In genomic region chr10:39291747-39292198, GRCm38 (mm10) we compare ENCODE assay signal across 8 mouse cellular contexts.
DNase-seq lines count a peak whose midpoint lies in the region; ATAC-seq and TF ChIP-seq lines count a peak whose summit lies in the region.

No protein-coding gene starts in this region.

- 71% methylated on average over 9 of the region's 9 CpGs for WGBS in kidney, embryonic 16.5 days
- WGBS in embryonic facial prominence, embryonic 14.5 days = 55% methylated on average over 9 of the region's 9 CpGs
- 53% methylated on average over 9 of the region's 9 CpGs for WGBS in heart, embryonic 16.5 days
- 57% methylated on average over 9 of the region's 9 CpGs for WGBS in lung, embryonic 15.5 days
- 57% methylated on average over 9 of the region's 9 CpGs for WGBS in stomach, postnatal 0 days

- H3K36me3 ChIP-seq in kidney, embryonic 16.5 days (ENCODE audit: insufficient read depth, low read length) = no peaks in the 10 kb centered on the region
- H3K36me3 ChIP-seq in embryonic facial prominence, embryonic 14.5 days (ENCODE audit: control insufficient read depth, insufficient read depth, low read length) = no peaks in the 10 kb centered on the region
- H3K36me3 ChIP-seq in heart, embryonic 16.5 days (ENCODE audit: control insufficient read depth, insufficient read depth) = no peaks in the 10 kb centered on the region
- H3K36me3 ChIP-seq in lung, embryonic 15.5 days = no peaks in the 10 kb centered on the region
- H3K36me3 ChIP-seq in stomach, postnatal 0 days (ENCODE audit: control insufficient read depth, insufficient read depth, low read length) = no peaks in the 10 kb centered on the region

- H3K9me3 ChIP-seq in kidney, embryonic 16.5 days (ENCODE audit: low read length) = 0 out of 2 replicates have a peak, but pooled peaks cover 2% of the 10 kb centered on the region
- H3K9me3 ChIP-seq in embryonic facial prominence, embryonic 14.5 days (ENCODE audit: control insufficient read depth, low read length) = no peaks in the 10 kb centered on the region
- H3K9me3 ChIP-seq in heart, embryonic 16.5 days (replicated peaks; ENCODE audit: control insufficient read depth, low read length) = no peaks in the 10 kb centered on the region
- no peaks in the 10 kb centered on the region for H3K9me3 ChIP-seq in lung, embryonic 15.5 days
- H3K9me3 ChIP-seq in stomach, postnatal 0 days (ENCODE audit: control insufficient read depth, low read length) = no peaks in the 10 kb centered on the region

- no peak overlapping the region for H3K9ac ChIP-seq in kidney, embryonic 16.5 days (replicated peaks; ENCODE audit: low read length)
- H3K9ac ChIP-seq in embryonic facial prominence, embryonic 14.5 days (ENCODE audit: low read depth, low read length) = no peak overlapping the region
- peak overlapping the region; percentile 26; the same call in 1 of the 2 replicates for H3K9ac ChIP-seq in heart, embryonic 16.5 days (ENCODE audit: low read length)
- H3K9ac ChIP-seq in lung, embryonic 15.5 days = no peak overlapping the region
- H3K9ac ChIP-seq in stomach, postnatal 0 days (ENCODE audit: low read length) = no peak overlapping the region

- H3K4me3 ChIP-seq in kidney, embryonic 16.5 days (ENCODE audit: low read length) = no peak overlapping the region
- H3K4me3 ChIP-seq in embryonic facial prominence, embryonic 14.5 days (ENCODE audit: low read depth, low read length) = no peak overlapping the region
- no peak overlapping the region for H3K4me3 ChIP-seq in heart, embryonic 16.5 days (ENCODE audit: low read length)
- no peak overlapping the region for H3K4me3 ChIP-seq in lung, embryonic 15.5 days
- H3K4me3 ChIP-seq in stomach, postnatal 0 days (ENCODE audit: low read depth, low read length) = no peak overlapping the region

- 0 out of 2 replicates have a peak, but pooled peaks have one; percentile 46 for ATAC-seq in kidney, embryonic 16.5 days (ENCODE audit: low FRiP score, low TSS enrichment)
- ATAC-seq in embryonic facial prominence, embryonic 14.5 days (ENCODE audit: low read depth) = peak; percentile 78
- peak; percentile 54; the same call in 1 of the 2 replicates for ATAC-seq in heart, embryonic 16.5 days (replicated peaks; ENCODE audit: extremely low read depth, insufficient read depth, low FRiP score)
- peak; percentile 87 for ATAC-seq in lung, embryonic 15.5 days (ENCODE audit: borderline replicate concordance, extremely low read depth, low FRiP score, low TSS enrichment)
- ATAC-seq in stomach, postnatal 0 days (ENCODE audit: low FRiP score, low TSS enrichment) = 0 out of 2 replicates have a peak, but pooled peaks have one; percentile 45
- ATAC-seq in megakaryocyte, adult 5-6 weeks (ENCODE audit: poor library complexity, severe bottlenecking) = no peak

- TF ChIP-seq CTCF in stomach, postnatal 0 days (IDR thresholded peaks at IDR 0.05; ENCODE audit: low read depth) = no peak

- H3K27me3 ChIP-seq in kidney, embryonic 16.5 days (ENCODE audit: insufficient read depth, low read length) = no peaks in the 10 kb centered on the region
- no peaks in the 10 kb centered on the region for H3K27me3 ChIP-seq in embryonic facial prominence, embryonic 14.5 days (replicated peaks; ENCODE audit: control insufficient read depth, insufficient read depth, low read length)
- H3K27me3 ChIP-seq in heart, embryonic 16.5 days (ENCODE audit: control insufficient read depth, insufficient read depth, low read length) = no peaks in the 10 kb centered on the region
- H3K27me3 ChIP-seq in lung, embryonic 15.5 days = no peaks in the 10 kb centered on the region
- no peaks in the 10 kb centered on the region for H3K27me3 ChIP-seq in stomach, postnatal 0 days (ENCODE audit: control insufficient read depth, insufficient read depth, low read length)

- H3K4me1 ChIP-seq in kidney, embryonic 16.5 days (ENCODE audit: insufficient read depth, low read length) = peaks cover 19% of the 10 kb centered on the region
- H3K4me1 ChIP-seq in embryonic facial prominence, embryonic 14.5 days (ENCODE audit: control insufficient read depth, insufficient read depth, low read length) = peaks cover 34% of the 10 kb centered on the region
- H3K4me1 ChIP-seq in heart, embryonic 16.5 days (ENCODE audit: control insufficient read depth, insufficient read depth, low read length) = peaks cover 22% of the 10 kb centered on the region
- H3K4me1 ChIP-seq in lung, embryonic 15.5 days = peaks cover 27% of the 10 kb centered on the region
- peaks cover 7% of the 10 kb centered on the region; the same call in 1 of the 2 replicates for H3K4me1 ChIP-seq in stomach, postnatal 0 days (replicated peaks; ENCODE audit: control insufficient read depth, insufficient read depth)

- no peak for DNase-seq in kidney, adult 11 months
- peak; percentile 88 for DNase-seq in embryonic facial prominence, embryonic 14.5 days (ENCODE audit: low spot score)
- DNase-seq in stomach, postnatal 0 days (ENCODE audit: low spot score) = no peak
- no peak for DNase-seq in adrenal gland, adult (ENCODE audit: inconsistent age in 2 of 2, low spot score in 1 of 2)

- no peak for TF ChIP-seq EP300 in stomach, postnatal 0 days (optimal IDR thresholded peaks at IDR 0.05)

- H3K4me2 ChIP-seq in kidney, embryonic 16.5 days (replicated peaks; ENCODE audit: low read depth, low read length) = no peak overlapping the region
- H3K4me2 ChIP-seq in embryonic facial prominence, embryonic 14.5 days (ENCODE audit: low read depth, low read length) = no peak overlapping the region
- H3K4me2 ChIP-seq in heart, embryonic 16.5 days (ENCODE audit: low read depth, low read length) = no peak overlapping the region
- no peak overlapping the region for H3K4me2 ChIP-seq in lung, embryonic 15.5 days
- no peak overlapping the region for H3K4me2 ChIP-seq in stomach, postnatal 0 days (replicated peaks; ENCODE audit: low read depth)

- 0 out of 2 replicates have a peak overlapping the region, but pooled peaks have one; percentile 6 for H3K27ac ChIP-seq in kidney, embryonic 16.5 days (ENCODE audit: low read length)
- peak overlapping the region; percentile 73 for H3K27ac ChIP-seq in embryonic facial prominence, embryonic 14.5 days (replicated peaks; ENCODE audit: low read depth, low read length)
- H3K27ac ChIP-seq in heart, embryonic 16.5 days (ENCODE audit: low read length) = peak overlapping the region; percentile 40; the same call in 1 of the 2 replicates
- H3K27ac ChIP-seq in lung, embryonic 15.5 days = peak overlapping the region; percentile 54; the same call in 1 of the 2 replicates
- no peak overlapping the region for H3K27ac ChIP-seq in stomach, postnatal 0 days (replicated peaks)
